Mouse (Mus musculus) frontal cortex, postnatal 10 days (tissue): ENCODE data around the gene Arhgap32.
"Not testable (repeated sequence)": the region's sequence is repeated elsewhere in the genome, so short reads cannot be mapped to it uniquely, and the experiment has no call there.

Experiments
- DNase-seq, 2 experiments: peaks; one replicate each; pipeline ENCODE4 v3.0.0; 2022; ENCODE audit warnings: low spot score in 2 of 2, mixed read lengths in 1 of 2

The Arhgap32 gene

DNA sequence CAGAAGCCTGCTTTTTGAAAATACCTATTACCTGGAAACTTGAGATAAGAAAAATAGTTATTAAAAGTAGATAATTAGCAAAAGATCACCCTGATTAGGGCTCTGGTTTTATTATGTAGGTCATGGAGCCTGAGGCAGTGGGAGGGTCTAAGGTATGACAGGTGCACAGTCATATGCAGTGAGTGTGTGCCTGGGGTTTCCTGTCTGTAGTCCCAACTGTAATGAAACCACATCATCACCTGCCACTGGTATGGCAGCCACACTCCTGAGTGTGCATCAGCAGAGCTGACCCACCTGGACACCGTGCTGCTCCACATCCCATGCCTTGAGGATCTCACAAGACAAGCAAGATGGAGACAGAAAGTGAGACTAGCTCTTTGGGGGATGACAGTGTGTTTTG lies at the start of gene Arhgap32:
Gene Arhgap32 (plus strand): TSS at position 351 of the 400 bp plus-strand sequence.
- no peak for DNase-seq

DNA sequence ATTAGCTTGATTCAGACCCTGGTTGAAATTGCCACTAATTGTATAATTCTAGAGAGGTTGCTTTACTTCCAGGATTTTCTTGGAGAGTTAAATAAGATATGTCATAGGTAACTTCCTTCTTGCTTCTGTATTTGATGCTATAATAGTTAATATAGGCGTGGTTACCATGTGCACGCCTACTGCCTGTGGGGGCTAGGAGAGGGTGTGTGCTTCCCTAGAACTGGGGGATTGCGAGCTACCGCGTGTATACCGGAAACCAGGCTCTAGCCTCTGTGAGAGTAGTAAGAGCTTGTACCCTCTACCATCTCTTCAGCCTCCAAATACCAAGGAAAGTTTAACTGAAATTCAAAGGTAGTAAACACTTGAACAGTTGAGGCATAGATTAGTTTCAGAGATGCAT lies 43.2 kb upstream of the Arhgap32 start:
- no peak for DNase-seq

DNA sequence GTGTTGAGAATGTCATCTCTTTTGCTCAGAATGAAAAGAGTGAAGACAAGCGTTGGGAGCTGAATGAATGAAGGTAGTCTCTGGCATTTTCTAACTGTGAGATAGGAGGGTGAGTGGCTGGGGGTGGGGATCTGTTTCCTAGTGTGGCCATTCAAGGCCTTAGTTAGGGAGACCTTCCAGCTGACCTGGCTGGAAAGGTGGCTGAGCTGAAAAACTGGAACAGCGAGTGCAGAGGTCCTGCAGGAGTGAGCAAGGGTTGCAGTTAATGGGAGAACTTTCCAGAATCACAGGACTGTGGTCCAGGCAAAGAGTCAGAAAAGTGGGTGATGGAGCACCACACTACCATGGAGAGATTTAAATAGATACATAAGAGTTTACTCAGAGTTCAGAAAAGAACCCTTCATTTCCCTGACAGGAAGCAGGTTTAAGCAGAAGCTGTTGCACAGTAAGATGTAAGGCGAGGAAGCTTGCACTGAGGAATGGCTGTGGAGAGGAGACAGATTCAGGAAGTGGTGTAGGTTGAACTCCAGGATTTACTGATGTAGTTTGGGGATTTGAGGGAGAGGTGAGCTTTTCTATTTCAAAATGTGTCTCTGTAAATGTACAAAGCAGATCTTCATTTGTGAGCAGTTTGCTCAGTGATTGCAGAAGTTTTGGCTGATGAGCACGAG lies 27.7 kb upstream of the Arhgap32 start:
- DNase-seq, result no peak

DNA sequence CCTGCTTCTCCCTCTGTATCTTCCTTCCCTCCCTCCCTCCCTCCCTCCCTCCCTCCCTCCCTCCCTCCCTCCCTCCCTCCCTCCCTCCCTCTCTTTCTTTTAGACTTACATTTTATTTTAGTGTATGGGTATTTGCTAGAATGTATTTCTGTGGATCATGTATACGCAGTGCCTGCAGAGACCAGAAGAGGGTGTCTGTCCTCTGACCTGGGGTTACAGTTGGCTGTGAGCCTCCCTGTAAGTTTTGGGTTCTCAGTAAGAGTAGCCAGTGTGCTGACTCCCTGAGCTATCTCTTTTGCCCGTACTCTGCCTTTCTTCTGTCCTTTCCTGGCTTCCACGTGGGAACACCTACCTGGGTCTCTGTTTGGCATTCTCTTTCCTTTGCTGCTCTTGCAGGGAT lies 27.1 kb upstream of the Arhgap32 start:
- no peak for DNase-seq

DNA sequence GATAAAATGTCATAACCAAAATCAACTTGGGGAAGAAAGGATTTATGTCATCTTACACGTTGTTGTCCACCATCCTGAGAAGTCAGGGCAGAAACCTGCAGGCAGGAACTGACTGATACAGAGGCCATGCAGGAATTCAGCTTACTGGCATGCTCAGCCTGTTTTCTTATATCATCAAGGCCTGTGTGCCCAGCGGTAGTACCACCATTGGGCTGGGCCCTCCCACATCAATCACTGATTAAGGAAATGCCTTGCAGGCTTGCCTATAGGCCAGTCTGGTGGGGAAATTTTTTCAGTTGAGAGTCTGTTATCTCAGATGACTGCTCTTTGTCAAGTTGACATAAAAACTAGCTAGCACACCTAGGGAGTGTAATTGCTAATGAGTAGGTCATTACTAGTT lies 22.5 kb upstream of the Arhgap32 start:
- no peak for DNase-seq

DNA sequence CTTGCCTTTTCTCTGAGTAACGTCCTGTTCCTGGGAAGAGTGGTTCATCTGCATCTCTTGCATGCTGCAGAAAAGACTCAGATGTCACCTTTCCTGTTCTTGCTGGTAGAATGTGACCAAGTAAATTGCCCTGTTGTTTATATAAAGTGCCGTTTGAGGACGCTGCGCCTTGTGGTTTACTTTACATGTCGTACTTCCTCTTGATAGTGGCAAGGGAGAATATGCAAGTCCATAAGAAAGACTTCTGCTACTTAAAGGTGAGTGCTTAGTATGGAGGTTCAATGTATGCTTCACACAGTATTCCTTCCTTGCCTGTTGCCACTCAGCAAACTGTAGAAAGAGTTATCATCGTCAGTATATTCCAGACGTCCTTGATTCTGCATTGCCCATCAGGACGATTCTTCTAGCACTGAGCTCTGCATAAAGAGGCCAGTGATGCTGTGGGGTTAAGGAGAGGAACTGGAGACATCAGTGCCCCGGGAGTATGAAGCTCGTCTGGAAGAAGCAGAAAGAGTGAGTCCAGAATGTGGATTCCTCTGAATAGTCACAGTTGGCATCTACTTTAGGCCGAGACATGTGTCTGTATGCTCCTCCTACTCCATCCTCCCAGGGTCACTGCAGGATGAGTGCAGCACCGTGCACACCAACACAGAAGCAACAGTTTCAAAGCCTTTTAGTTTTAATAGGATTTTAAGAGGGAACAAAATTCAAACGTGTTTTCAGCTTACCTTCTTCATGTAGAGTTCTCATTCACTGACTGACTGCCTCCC lies 21.4 kb upstream of the Arhgap32 start:
- no peak for DNase-seq

DNA sequence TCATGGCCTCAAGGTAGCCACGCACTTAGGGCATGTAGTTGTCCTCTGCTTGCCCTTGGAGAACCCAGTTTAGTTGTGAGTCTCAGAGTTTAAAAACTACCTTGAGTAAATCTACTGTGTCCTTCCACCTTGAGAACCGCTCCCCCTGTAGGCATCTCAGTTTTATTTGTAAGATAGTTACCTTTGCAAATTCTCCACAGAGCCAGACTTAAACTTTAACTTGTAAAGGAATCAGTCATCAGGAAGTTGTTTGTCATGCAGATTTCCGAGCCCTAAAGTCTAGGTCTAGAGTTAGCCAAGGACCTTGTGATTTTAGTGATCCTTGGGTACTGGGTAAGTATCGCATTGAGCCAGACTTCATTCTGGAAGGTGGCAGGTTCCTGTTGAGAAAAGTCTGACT lies 20.4 kb upstream of the Arhgap32 start:
- no peak for DNase-seq

DNA sequence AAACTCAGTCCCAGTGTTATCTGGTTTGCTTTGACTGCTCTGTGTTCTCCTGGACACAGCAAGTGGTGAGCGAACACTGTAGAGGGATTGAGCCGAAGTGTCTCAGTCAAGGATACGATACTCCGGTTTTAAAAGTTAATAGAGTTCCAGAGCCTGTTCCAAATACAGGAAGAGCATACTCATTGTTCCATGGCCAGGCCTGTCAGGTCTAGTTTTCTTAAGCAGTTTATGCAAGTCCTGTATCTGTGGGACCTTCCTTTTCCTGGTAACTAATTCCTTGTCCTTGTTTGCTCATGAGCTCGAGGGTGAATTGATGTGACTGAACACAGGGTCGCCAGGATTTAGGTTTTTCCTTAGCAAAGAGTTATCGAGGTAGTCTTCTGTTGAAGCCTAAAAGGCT lies 19.4 kb upstream of the Arhgap32 start:
- no peak for DNase-seq

DNA sequence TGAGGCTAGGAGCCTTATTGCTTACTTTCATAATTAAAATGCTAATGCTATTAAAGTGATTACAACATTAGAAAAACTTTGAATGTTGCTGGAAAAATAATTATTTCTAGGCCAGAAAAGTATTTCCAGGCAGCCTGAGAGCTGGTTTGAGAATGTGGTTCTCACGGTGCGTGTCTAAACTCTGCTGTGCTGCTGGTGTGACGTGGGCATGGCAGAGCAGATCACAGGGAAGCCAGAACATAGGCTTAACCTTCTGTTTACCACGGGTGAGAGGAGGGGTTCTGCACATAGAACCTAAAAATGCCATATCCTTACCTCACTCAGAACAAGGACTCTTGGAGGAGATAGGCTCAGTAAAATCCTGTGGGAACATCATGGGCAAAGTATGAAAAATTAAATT lies 18.8 kb upstream of the Arhgap32 start:
- no peak for DNase-seq

DNA sequence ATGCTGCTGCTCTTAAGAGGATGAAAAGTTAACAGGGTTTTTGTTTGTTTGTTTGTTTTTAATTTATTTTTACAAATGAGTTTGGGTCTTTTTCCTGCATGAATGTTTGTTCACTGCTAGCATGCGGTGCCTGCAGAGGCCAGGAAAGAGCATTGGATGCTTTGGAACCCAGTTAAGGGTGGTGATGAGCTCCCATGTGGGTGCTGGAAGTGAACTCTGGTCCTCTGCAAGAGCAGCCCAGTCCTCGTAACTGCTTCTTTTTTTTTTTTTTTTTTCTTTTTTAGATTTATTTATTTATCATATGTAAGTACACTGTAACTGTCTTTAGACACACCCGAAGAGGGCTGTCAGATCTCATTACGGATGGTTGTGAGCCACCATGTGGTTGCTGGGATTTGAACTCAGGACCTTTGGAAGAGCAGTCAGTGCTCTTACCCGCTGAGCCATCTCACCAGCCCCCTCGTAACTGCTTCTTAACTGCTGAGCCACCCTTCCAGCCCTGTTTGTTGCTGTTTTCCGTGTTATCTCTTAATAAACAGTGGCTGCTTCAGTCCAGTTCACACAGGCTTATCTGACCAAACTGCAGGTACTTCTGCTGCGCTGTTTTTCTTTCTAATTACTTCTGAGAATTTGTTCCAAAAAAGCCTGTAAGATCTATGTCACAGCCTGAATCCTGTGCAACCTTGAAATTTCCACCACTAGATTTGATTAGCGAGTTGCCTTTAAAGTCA lies 17.3 kb upstream of the Arhgap32 start:
- no peak for DNase-seq

DNA sequence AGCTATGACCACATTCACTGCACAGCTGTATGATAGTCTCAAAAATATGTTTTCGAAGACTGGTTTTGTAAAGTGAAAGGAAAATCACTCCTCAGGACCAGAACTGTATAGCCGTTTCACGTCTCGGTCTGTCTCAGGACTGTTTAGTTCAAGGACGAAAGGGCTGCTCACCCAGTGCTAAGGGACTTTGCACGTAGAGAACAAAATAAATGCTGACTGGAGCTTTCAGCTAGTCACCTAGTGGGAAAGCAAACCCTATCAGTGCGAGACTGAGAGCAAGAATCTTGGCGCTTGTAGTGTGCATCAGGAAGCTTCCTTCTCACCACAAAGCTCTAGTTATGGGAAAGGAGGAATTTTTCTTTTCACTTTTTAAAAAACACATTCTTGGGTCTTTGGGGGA lies 15.4 kb upstream of the Arhgap32 start:
- DNase-seq, result no peak

DNA sequence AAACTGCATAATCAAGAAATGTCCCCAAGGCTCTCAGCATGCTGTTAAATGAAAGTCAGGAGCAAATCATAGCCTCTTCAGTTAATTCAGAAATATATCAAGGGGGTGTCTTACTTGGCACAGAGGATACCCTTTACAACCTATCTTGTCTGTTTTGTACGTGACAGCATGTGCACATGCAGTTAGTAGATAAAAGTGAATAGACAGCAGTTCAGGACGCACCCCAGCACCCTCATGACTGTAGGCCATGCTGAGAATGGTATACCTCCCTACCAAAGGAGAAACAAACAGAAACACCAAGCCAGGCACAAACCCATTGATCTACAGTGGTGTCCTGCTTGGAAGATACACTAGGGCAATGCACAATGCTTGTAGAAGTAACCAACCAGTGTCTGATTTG lies 14.4 kb upstream of the Arhgap32 start:
- DNase-seq, result no peak

DNA sequence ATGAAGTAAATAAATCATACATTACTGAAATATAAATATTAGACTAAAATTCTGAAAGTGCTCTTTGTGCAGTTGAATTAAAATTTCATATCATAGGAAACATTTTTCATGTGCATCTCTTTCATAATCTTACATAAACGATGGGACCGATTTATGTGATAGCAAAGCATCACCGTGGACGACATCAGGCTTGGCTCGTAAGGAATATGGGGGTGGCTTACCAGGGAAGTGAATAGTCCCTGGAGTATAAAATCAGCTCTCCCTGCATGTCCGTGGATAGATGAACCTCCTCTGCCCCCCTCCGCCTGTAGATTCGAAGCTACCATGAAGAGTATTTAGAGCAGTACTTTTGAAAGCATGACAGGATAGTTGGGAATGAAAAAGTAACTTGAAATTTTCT lies 11.3 kb upstream of the Arhgap32 start:
- DNase-seq, result no peak

DNA sequence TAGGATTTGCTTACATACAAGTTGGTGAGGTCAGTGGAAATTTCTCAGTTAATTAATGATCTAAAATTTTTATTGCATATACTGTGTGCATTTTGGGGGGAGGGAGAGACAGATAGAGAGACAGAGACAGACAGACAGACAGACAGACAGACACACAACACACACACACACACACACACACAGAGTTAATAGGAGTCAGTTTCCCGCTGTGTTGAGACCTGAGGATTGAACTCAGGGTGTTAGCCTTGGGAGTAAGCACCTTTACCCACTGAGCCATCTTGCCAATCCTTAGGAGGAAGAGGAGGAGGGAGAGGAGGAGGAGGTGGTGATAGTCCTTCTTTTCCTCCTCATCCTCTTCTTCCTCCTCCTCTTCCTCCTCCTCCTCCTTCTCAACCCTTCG lies 5.6 kb upstream of the Arhgap32 start:
- DNase-seq, result no peak

DNA sequence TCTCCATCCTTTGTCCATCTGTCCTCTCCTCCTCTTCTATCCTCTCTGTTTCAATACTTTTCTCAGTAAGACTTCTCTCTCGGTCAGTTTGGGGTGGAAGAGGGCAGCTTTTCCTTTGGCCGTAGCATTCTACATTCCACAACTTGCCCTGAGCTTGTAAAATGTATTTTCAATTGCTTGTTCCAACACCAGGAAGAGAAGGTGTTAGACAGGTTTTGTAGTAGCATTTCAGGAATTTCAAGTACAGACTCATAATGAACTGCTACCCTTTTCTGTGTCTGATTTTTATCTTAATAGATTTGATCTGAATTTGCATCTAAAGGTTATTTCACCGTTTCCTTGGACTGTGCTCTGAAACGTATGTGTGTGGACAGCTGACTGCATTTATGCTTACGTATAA lies 336 bp downstream of the Arhgap32 start:
- no peak for DNase-seq

DNA sequence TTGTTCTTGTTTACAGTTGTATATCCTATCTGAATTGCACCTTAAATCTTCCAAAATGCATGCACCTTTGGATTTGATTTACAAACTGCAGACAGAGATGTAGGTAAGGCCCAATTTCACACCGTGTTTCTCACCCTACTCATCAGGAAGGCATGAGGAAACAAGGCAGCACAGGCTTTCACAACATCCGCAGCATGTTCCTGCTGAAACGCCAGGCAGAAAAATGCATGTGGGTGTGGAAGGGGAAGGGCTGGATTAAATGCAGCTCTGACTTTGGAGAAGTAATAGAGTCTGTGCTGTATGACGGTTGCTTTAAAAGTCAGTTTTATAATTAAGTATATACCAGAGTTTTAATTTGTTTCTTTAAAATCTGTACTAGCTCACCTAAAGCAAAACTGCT lies 1.9 kb downstream of the Arhgap32 start:
- no peak for DNase-seq

DNA sequence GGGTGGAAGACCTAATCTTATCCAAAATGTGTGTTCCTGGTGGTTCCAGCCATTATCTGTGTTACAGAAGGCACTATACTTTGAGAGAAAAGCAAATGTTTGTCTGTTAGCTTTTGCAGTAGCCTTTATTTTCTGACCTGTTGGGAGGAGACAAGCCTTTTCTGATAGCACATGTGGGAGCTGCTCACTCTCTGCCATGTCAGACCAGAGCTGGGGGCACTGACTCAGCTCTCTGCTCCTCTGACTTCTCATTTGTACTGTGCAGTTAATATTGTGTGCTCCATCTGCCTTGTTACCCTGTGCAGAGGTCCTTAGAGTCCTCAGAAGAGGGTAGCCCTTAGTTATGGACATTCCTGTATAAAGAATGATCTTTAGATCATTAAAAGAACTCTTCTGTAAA lies 2.5 kb downstream of the Arhgap32 start:
- DNase-seq, result no peak

DNA sequence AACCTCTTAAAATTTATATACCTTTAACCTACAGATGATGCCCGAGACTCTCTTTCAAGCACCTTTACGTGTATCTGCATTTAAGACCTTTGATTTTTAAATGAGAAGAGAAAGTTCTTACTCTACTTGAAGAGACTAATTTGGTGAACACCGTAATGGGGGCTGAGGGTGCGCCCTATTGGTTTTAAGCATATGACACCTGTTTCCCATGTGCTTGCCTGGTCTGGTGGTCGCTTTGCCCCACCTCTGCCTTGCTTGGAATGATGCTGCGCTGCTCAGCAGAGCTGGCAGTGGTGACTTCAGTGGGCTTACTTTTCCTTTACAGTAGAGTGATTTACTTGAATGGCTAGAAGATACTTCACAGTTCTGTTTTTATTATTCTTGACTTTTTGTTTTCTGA lies 3.6 kb downstream of the Arhgap32 start:
- no peak for DNase-seq

DNA sequence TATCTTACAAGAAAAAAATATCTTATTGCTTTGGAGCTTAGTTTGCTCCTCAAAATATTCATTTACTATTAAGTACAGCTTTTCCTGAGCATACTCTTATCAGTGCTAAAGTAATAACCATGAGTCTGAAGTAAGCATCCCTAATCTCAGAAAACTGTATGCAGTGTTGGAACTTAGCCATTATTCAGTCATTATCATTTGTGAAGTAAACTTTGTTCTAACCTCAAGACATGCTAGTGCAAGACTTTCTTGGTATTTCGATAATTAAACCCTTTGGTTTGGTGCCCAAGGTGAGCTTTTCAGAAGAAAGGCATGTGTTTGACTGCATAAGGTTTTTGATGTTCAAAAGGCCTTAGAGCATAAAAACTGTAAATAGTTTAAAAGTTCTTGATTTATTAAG lies 4.2 kb downstream of the Arhgap32 start:
- DNase-seq, result no peak

DNA sequence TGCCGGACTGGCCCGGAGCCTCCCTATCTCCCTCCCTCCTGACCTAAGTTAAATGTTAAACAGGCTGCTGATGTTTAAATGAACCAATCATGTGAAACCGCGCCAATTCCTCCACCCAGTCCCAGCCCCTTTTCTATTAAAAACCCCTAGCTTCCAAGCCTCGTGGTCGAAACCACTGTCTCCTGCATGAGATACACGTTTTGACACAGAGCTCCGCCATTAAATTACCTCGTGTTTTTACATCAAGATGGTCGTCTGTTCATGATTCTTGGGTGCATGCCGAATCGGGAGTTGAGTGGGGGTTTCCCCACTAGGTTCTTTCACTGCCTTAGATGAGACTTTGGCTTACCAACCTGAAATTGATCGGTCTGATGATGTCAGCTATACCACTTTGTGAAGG lies 5.3 kb downstream of the Arhgap32 start:
- DNase-seq, result not testable (repeated sequence)

DNA sequence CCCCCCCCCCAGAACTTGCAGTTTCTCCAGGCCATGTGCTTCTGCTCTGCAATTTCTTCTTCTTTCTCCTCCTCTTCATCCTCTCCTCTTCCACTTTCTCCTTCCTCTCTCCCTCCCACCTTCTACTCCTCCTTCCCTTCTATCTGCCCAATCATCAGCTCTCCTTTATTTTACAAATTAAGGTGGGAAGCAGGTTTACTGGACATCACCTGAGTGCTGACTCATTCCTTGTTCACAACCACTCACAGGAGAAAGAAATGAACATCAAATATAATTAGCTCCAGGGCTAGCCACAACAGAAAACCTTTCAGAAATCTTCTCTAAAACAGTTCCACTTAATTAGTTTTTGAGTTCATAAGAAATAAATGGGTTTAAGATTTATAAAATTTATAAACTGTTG lies 20.3 kb downstream of the Arhgap32 start:
- no peak for DNase-seq

DNA sequence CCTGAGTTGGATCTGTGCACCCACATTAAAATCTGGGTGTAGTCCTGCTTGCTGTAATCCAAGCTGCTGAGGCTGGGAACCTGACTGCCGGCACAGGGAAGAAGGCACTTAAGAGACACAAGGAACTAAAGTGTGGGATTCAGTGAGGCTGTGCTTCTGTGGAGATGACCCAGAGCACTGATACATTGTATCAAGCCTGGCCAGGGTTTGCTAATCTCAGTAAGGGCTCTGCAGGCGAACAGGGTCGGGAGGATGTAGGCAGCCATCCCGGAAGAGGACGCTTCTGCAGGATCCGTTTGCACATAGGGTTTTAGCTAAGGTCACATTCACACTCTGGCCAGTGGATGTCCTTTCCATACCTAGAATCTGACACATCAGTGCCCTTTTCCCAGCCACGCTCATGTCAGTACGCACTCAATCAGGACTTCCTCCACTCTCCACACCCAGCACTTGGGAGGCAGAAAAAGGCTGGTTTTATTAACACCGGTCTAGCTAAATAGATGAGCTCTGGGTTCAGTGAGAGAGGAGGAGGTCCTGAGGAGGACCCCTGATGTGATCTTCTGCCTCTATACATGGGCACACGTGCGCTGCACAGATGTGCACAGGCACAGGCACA lies 20.9 kb downstream of the Arhgap32 start:
- no peak for DNase-seq
